Mouse (Mus musculus) embryonic facial prominence, embryonic 14.5 days (tissue): ENCODE data around the gene Ms4a4b. TPM values are rescaled to one million over a fixed set of nuclear protein-coding genes. Genes with fewer than 3 reads are reported as not detected.

ENCODE experiments used
- polyA plus RNA-seq: library from polyadenylated mRNA; unstranded; fragments of >200 nt; fragmentation: Nextera tagmentation; extraction: Ambion mirVana; gene quantifications from 2 replicates; pipeline ENCODE4 v1.2.1, GENCODE M21; 2014

Gene Ms4a4b
- polyA plus RNA-seq, 1 experiment from 2014 or later = 0.14 TPM

Other genes with a start within 250 kb of the Ms4a4b start
- not detected in 2 replicates for gene Ms4a13, start 246.8 kb upstream of the Ms4a4b start, polyA plus RNA-seq
- gene Ms4a12, start 211.1 kb upstream of the Ms4a4b start, polyA plus RNA-seq = not detected in 2 replicates
- not detected in 2 replicates for gene Ms4a1, start 177.3 kb upstream of the Ms4a4b start, polyA plus RNA-seq
- not detected in 2 replicates for gene Ms4a5, start 159.7 kb upstream of the Ms4a4b start, polyA plus RNA-seq
- gene Ms4a14, start 129.1 kb upstream of the Ms4a4b start, polyA plus RNA-seq = 0.08 and 0.37 TPM in 2 replicates
- gene Ms4a7, start 107.4 kb upstream of the Ms4a4b start, polyA plus RNA-seq = 11.1 and 11.4 TPM in 2 replicates
- 5.2 and 7.1 TPM in 2 replicates for gene Ms4a4a, start 68.0 kb upstream of the Ms4a4b start, polyA plus RNA-seq
- gene Ms4a4c, start 38.8 kb upstream of the Ms4a4b start, polyA plus RNA-seq = 0.62 and 1.3 TPM in 2 replicates
- 8.3 and 11.8 TPM in 2 replicates for gene Ms4a6c, start 25.8 kb downstream of the Ms4a4b start, polyA plus RNA-seq
- not detected in 2 replicates for gene Gm8369, start 42.4 kb downstream of the Ms4a4b start, polyA plus RNA-seq
- 10.5 and 12.2 TPM in 2 replicates for gene Ms4a6b, start 73.0 kb downstream of the Ms4a4b start, polyA plus RNA-seq
- 1.1 and 1.5 TPM in 2 replicates for gene Ms4a4d, start 93.2 kb downstream of the Ms4a4b start, polyA plus RNA-seq
- 7.4 and 9.3 TPM in 2 replicates for gene Ms4a6d, start 161.3 kb downstream of the Ms4a4b start, polyA plus RNA-seq
- gene Ms4a2, start 180.2 kb downstream of the Ms4a4b start, polyA plus RNA-seq = 0.94 and 1.6 TPM in 2 replicates
- gene Ms4a3, start 197.3 kb downstream of the Ms4a4b start, polyA plus RNA-seq = 0.36 TPM in 1 of 2 replicates, not detected in the other
- gene Oosp2, start 217.0 kb downstream of the Ms4a4b start, polyA plus RNA-seq = not detected in 2 replicates
- gene Oosp1, start 247.6 kb downstream of the Ms4a4b start, polyA plus RNA-seq = not detected in 2 replicates